Mouse (Mus musculus): ENCODE results near the gene Kat6b. TPM values are rescaled to one million over a fixed set of nuclear protein-coding genes. Genes with fewer than 3 reads are reported as not detected.

Kat6b gene
- total and polyA plus RNA-seq, 2 experiments from 2014 or later: 16.9 to 35.8 TPM

DNA sequence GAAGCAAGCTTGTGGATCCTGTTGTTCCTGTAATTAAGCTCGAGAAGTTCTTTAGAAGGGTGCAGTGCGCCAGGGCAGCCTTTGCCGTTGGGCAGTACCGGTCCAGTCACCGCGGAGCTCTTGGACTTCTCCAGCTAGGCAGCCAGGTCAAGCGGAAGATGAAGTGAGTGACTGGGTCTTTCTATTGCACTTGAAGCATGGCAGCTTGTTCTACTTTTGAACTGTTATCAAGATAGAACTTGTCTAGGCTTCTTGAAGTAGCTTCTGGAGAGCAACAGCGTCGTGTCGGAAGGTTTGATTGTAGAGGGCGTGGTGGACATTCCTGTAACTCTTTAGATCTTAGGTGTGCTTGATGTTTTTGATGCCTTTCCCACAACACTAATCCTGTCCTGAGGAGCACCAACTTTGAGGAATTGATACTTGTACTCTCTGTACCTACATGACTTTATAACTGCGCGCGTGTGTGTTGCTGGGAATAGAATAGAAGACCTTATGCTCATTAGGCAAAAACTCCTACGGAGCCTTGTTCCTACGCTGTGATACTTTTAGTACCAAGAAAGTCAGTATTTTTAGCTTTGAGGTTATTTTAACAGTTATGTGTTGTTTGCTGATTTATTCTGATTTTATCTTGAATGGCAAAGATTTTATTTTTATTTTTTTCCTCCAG lies 41.2 kb downstream of the Kat6b start:
- H3K4me3 ChIP-seq (ENCODE audit: low read depth, low read length): no peak overlapping the region
- H3K9ac ChIP-seq: no peak overlapping the region
- no peak for ATAC-seq
- no peaks in the 10 kb centered on the region for H3K9me3 ChIP-seq (ENCODE audit: low read length)
- H3K4me1 ChIP-seq (ENCODE audit: insufficient read depth): peaks cover 17% of the 10 kb centered on the region
- whole genome bisulfite sequencing: 76% methylated on average over 16 of the region's 16 CpGs
- no peaks in the 10 kb centered on the region for H3K27me3 ChIP-seq (ENCODE audit: insufficient read depth, low read length)
- DNase-seq: no peak
- H3K4me2 ChIP-seq (ENCODE audit: low read depth): no peak overlapping the region
- no peaks in the 10 kb centered on the region for H3K36me3 ChIP-seq (ENCODE audit: insufficient read depth)
- H3K27ac ChIP-seq (ENCODE audit: low read depth, low read length): no peak overlapping the region
- TF ChIP-seq CTCF (IDR thresholded peaks at IDR 0.05; ENCODE audit: low read depth): no peak

DNA sequence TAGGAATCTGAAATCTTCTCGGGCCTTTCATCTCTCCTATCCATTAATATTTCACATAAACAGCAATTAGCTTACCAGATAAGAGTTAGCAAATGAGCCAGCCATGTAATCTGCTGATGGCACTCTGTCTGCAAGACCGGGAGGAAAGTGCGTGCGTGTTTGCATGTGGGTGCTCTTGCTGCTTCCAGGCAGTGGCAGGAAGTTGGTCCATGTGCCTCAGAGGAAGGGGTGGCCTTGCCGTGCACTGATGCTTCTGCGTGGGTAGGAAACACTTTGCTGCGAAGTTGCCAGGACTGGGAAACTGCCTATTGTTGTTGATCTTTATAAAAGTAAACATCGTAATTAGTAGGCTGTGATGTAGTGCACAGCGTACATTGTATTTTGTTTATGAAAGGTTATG lies 42.0 kb downstream of the Kat6b start:
- DNase-seq (peak; percentile 27), ATAC-seq (peak; percentile 53; the same call in 1 of the 2 replicates)
- H3K27me3 ChIP-seq (ENCODE audit: insufficient read depth, low read length): no peaks in the 10 kb centered on the region
- 19% methylated on average over 9 of the region's 9 CpGs for WGBS
- H3K36me3 ChIP-seq (ENCODE audit: insufficient read depth): no peaks in the 10 kb centered on the region
- peaks cover 17% of the 10 kb centered on the region for H3K4me1 ChIP-seq (ENCODE audit: insufficient read depth)
- H3K4me2 ChIP-seq (ENCODE audit: low read depth): peak overlapping the region; percentile 20; the same call in 1 of the 2 replicates
- H3K9ac ChIP-seq: no peak overlapping the region
- H3K9me3 ChIP-seq (ENCODE audit: low read length): no peaks in the 10 kb centered on the region
- TF ChIP-seq CTCF (IDR thresholded peaks at IDR 0.05; ENCODE audit: low read depth): no peak
- H3K27ac ChIP-seq (ENCODE audit: low read depth, low read length): peak overlapping the region; percentile 6; the same call in 1 of the 2 replicates
- H3K4me3 ChIP-seq (ENCODE audit: low read depth, low read length): no peak overlapping the region

GRCm38 (mm10) chr14:21523851-21524441 lies 42.7 kb downstream of the Kat6b start:
- peak overlapping the region; percentile 60 for H3K27ac ChIP-seq (ENCODE audit: low read depth, low read length)
- H3K36me3 ChIP-seq (ENCODE audit: insufficient read depth): no peaks in the 10 kb centered on the region
- DNase-seq: peak; percentile 21
- H3K27me3 ChIP-seq (ENCODE audit: insufficient read depth, low read length): no peaks in the 10 kb centered on the region
- peaks cover 17% of the 10 kb centered on the region for H3K4me1 ChIP-seq (ENCODE audit: insufficient read depth)
- H3K4me3 ChIP-seq (ENCODE audit: low read depth, low read length): no peak overlapping the region
- no peaks in the 10 kb centered on the region for H3K9me3 ChIP-seq (ENCODE audit: low read length)
- peak overlapping the region; percentile 20; the same call in 1 of the 2 replicates for H3K4me2 ChIP-seq (ENCODE audit: low read depth)
- 32% methylated on average over 3 of the region's 3 CpGs for WGBS
- peak; percentile 48; the same call in 1 of the 2 replicates for ATAC-seq
- no peak for TF ChIP-seq CTCF (IDR thresholded peaks at IDR 0.05; ENCODE audit: low read depth)
- H3K9ac ChIP-seq: no peak overlapping the region

GRCm38 (mm10) chr14:21525674-21526073 lies 44.4 kb downstream of the Kat6b start:
- Histone ChIP-seq H3K9me3 (ENCODE audit: low read length) (no peaks in the 10 kb centered on the region), H3K9ac (no peak overlapping the region), H3K4me1 (ENCODE audit: insufficient read depth) (peaks cover 17% of the 10 kb centered on the region), H3K27ac (ENCODE audit: low read depth, low read length) (no peak overlapping the region), H3K36me3 (ENCODE audit: insufficient read depth) (no peaks in the 10 kb centered on the region), H3K4me3 (ENCODE audit: low read depth, low read length) (no peak overlapping the region), H3K27me3 (ENCODE audit: insufficient read depth, low read length) (no peaks in the 10 kb centered on the region), H3K4me2 (ENCODE audit: low read depth) (no peak overlapping the region)
- no peak for DNase-seq
- 52% methylated on average over 4 of the region's 4 CpGs for WGBS
- TF ChIP-seq CTCF (IDR thresholded peaks at IDR 0.05; ENCODE audit: low read depth): no peak
- ATAC-seq: no peak

- Histone ChIP-seq H3K4me1 (ENCODE audit: insufficient read depth) (peaks cover 6% of the 10 kb centered on the region; the same call in 1 of the 2 replicates), H3K27ac (ENCODE audit: low read depth, low read length) (no peak overlapping the region)
- WGBS: 16% methylated on average over 4 of the region's 4 CpGs
Measured at GRCm38 (mm10) chr14:21533566-21533965, 52.3 kb downstream of the Kat6b start.

GRCm38 (mm10) chr14:21534066-21534465 lies 52.8 kb downstream of the Kat6b start:
- H3K4me2 ChIP-seq (ENCODE audit: low read depth): peak overlapping the region; percentile 4; the same call in 1 of the 2 replicates
- no peaks in the 10 kb centered on the region for H3K9me3 ChIP-seq (ENCODE audit: low read length)
- no peak overlapping the region for H3K4me3 ChIP-seq (ENCODE audit: low read depth, low read length)
- no peaks in the 10 kb centered on the region for H3K27me3 ChIP-seq (ENCODE audit: insufficient read depth, low read length)
- ATAC-seq (peak; percentile 91), DNase-seq (peak; percentile 51)
- no peaks in the 10 kb centered on the region for H3K36me3 ChIP-seq (ENCODE audit: insufficient read depth)
- TF ChIP-seq CTCF (IDR thresholded peaks at IDR 0.05; ENCODE audit: low read depth): no peak
- 13% methylated on average over 2 of the region's 2 CpGs for WGBS
- peaks cover 6% of the 10 kb centered on the region; the same call in 1 of the 2 replicates for H3K4me1 ChIP-seq (ENCODE audit: insufficient read depth)
- peak overlapping the region; percentile 42 for H3K27ac ChIP-seq (ENCODE audit: low read depth, low read length)
- H3K9ac ChIP-seq: 0 out of 2 replicates have a peak overlapping the region, but pooled peaks have one; percentile 2

More at GRCm38 (mm10) chr14:21533566-21533965, 52.3 kb downstream of the Kat6b start:
- no peak overlapping the region for H3K4me2 ChIP-seq (ENCODE audit: low read depth)
- H3K36me3 ChIP-seq (ENCODE audit: insufficient read depth): no peaks in the 10 kb centered on the region
- no peaks in the 10 kb centered on the region for H3K9me3 ChIP-seq (ENCODE audit: low read length)
- H3K9ac ChIP-seq: no peak overlapping the region
- TF ChIP-seq CTCF (IDR thresholded peaks at IDR 0.05; ENCODE audit: low read depth): no peak
- no peak overlapping the region for H3K4me3 ChIP-seq (ENCODE audit: low read depth, low read length)
- DNase-seq: no peak
- no peaks in the 10 kb centered on the region for H3K27me3 ChIP-seq (ENCODE audit: insufficient read depth, low read length)
- peak; percentile 44; the same call in 1 of the 2 replicates for ATAC-seq
